Mouse (Mus musculus) ZHBTc4 (cell line): ENCODE results near the gene Mroh2a.

Source experiments
- DNase-seq: peaks from one replicate; pipeline ENCODE4 v3.0.0-alpha.2; 2011; ENCODE audit warnings: low read depth, low spot score

Mroh2a gene

GRCm38 (mm10) chr1:88226670-88227379 is at the start of gene Mroh2a:
TSS of gene Mroh2a (plus strand) at chr1:88226986.
- DNase-seq = no peak

DNA sequence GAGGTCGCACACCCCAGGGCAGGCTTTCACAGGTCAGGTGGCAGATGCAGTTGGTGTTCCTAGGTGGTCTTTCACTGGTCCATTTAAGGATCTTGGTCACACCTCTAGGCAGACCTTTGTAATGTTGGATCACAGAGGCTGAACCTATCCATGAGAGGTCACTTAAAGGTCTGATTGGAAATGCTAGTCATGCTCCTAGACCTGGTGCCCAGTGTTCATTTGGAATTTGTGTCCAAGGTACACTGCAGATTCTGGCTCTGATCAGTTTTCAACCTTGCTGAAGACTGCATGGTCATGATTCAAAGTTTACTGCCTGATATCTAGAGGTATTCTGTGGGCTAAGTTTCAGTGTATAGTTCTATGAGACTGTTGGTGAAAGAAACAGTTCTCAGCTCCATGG is 47.1 kb upstream of the Mroh2a start:
- DNase-seq = no peak

GRCm38 (mm10) chr1:88186325-88186935 is 40.4 kb upstream of the Mroh2a start:
- no peak for DNase-seq

GRCm38 (mm10) chr1:88192136-88192535 is 34.6 kb upstream of the Mroh2a start:
- no peak for DNase-seq

GRCm38 (mm10) chr1:88195687-88196086 is 31.1 kb upstream of the Mroh2a start:
- DNase-seq = no peak

GRCm38 (mm10) chr1:88197443-88197842 is 29.3 kb upstream of the Mroh2a start:
- DNase-seq = no peak

GRCm38 (mm10) chr1:88199996-88200395 is 26.8 kb upstream of the Mroh2a start:
- no peak for DNase-seq

GRCm38 (mm10) chr1:88200456-88200855 is 26.3 kb upstream of the Mroh2a start, which contains the start of gene Ugt1a2:
TSS of gene Ugt1a2 (plus strand) at chr1:88200601.
- DNase-seq = no peak

DNA sequence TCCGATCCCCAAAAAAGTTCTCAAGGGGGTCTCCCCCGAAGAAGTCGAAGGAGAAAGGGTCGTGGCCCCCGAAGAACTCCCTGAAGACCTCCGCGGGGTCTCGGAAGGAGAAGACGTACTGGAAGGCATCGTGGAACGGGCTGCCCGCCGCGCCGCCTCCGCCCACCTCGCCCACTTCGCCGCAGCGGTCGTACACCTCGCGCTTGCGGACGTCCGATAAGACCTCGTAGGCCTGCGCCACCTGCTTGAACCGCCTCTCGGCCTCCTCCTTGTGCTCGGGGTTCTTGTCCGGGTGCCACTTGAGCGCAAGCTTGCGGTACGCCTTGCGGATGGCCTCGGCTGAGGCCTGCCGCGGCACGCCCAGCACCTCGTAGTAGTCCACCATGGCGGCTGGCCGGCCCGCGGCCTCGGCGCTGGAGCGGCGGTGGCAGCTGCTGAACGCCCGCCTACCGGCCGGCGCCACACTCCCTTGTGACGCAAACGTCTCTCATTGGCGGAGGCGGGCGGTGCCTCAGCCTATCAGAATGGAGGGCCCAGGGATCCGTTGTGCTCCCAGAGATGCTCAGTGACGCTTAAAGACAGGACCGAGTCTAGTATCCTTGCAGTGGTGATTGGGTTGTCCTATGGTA is 21.4 kb upstream of the Mroh2a start, which contains the start of gene Dnajb3:
Gene Dnajb3 (minus strand): TSS at position 489 of the 629 bp plus-strand sequence.
- peak; percentile 84 for DNase-seq

DNA sequence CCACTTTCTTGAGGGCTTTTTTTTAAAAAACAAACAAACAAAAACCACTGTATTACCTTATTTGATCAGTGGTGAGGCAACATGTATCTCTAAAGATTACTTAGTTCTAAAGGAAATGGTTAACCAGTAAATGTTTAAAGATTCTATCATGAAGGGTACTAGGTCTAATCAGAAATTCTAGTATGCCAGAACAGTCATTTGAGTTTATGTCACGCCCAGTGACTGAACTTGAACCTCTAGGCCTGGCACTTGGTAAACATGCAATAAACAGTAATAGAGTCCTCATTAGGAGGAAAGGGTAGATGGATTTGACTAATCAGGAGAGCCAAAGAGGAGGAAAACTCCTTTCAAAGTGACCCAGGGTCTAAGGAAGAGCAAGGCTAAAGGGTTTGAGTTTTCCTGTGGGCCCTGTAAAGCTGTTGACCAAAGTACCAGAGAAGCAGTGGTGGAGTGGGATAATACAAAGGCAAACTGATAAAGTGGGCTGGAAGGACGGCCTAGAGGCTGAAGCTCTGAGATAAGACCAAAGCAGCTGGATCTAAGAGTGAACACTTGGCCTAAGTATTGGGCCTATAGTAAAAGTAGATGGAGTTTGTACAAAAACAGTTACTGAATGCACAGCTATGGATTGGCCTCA is 19.8 kb upstream of the Mroh2a start:
- DNase-seq = no peak

- no peak for DNase-seq
These were observed 15.0 kb upstream of the Mroh2a start, which contains the start of gene Ugt1a1 for GRCm38 (mm10) chr1:88211812-88212211. TSS of gene Ugt1a1 (plus strand) at chr1:88211959.

DNA sequence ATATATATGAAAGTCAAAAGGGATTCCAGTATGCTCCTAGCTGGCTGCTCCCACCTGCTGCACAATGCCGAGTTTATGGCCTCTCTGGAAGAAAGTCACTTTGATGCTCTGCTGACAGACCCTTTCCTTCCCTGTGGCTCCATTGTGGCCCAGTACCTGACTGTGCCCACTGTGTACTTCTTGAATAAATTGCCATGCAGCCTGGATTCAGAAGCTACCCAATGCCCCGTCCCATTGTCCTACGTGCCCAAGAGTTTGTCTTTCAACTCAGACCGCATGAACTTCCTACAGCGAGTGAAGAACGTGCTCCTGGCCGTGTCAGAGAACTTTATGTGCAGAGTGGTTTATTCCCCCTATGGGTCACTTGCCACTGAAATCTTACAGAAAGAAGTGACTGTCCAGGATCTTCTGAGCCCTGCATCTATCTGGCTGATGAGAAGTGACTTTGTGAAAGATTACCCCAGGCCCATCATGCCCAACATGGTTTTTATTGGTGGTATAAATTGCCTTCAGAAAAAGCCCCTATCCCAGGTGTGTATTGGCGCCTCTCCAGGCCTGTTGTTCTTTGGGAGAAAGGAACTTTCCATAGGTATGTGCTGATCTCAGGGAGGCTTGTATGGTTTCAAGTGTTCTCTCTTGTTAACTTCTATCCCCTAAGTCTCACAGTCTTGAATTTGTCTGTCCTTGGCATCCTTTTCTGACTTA is 14.3 kb upstream of the Mroh2a start:
- no peak for DNase-seq

DNA sequence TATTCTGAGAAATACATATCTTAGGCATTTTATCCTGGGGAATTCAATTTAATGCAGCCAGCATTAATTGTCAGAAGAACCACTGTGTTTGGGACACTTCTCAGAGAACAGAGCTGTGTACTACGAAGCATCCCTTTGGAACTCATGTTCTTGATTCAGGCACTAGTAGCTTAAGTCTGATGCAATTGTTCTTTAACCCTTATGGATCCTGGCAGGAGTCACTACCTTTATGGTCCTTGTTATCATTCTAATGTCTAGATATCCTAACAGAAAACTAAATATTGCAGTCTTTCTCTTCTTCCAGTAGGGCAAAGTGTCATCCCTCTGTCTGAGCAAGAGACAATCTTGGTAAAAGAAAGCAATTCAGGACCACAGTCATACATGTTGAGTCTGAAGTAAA is 13.7 kb upstream of the Mroh2a start:
- DNase-seq = no peak

- no peak for DNase-seq
These were observed 12.9 kb upstream of the Mroh2a start for GRCm38 (mm10) chr1:88213766-88214461.

- no peak for DNase-seq
These were observed 12.3 kb upstream of the Mroh2a start for GRCm38 (mm10) chr1:88214462-88214952.

GRCm38 (mm10) chr1:88215466-88216380 is 11.1 kb upstream of the Mroh2a start:
- no peak for DNase-seq

GRCm38 (mm10) chr1:88216551-88216950 is 10.2 kb upstream of the Mroh2a start:
- no peak for DNase-seq

DNA sequence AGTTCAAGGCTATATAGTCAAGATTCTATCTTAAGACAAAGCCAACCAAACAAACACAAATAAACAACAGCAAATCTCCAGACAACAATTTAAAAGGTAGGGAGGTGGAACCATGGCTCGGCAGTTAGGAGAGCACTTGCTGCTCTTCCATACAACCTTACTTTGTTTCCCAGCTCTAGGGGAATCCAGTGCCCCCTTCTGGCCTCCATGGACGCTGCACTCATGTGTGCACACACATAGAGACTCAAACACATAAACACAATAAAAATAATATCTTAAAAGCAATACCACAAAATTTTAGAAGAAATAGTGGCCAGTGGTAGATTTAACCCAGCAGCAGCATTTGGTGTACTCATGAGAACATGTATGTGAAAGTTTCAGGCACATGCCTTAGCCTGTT is 9.6 kb upstream of the Mroh2a start:
- peak; percentile 42 for DNase-seq

- DNase-seq = no peak
These were observed 9.2 kb upstream of the Mroh2a start for GRCm38 (mm10) chr1:88217576-88217975.

DNA sequence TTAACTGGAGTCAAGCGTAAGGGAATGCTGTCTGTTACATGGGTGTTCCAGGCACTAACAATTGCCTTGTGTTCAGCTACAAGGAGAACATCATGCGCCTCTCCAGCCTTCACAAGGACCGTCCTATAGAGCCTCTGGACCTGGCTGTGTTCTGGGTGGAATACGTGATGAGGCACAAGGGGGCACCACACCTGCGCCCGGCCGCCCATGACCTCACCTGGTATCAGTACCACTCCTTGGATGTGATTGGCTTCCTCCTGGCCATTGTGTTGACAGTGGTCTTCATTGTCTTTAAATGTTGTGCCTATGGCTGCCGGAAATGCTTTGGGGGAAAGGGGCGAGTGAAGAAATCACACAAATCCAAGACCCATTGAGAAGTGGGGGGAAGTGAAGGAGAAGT is 8.7 kb upstream of the Mroh2a start:
- DNase-seq = peak; percentile 5
